Mouse (Mus musculus) neutrophil, adult 83 days (primary cell): ENCODE results near the gene Slc25a3. TPM values are rescaled to one million over a fixed set of nuclear protein-coding genes. Genes with fewer than 3 reads are reported as not detected.

Experiments
- total RNA-seq, 2 experiments: library from RNA; stranded (reverse); gene quantifications; one replicate each; pipeline ENCODE4 v1.2.4; 2023

The Slc25a3 gene
- total RNA-seq = 100 to 1,000 TPM; 264 to 265 TPM

GRCm38 (mm10) chr10:91123828-91124822 is at the start of gene Slc25a3:
Gene Slc25a3, minus strand, starts transcription at chr10:91124059.

GRCm38 (mm10) chr10:91082550-91083392 is 41.1 kb downstream of the Slc25a3 start, which contains the start of the genes Apaf1 and Ikbip:
Gene Apaf1, minus strand, starts transcription at chr10:91082770.
Gene Ikbip, plus strand, starts transcription at chr10:91082940.

Other genes with a start within 250 kb of the Slc25a3 start
- 10 to 100 TPM; 75.9 to 80.8 TPM for gene Apaf1, start 41.3 kb downstream of the Slc25a3 start, total RNA-seq
- gene Ikbip, start 41.1 kb downstream of the Slc25a3 start, total RNA-seq = 1 to 10 TPM; 4.3 to 5.2 TPM
- gene Tmpo, start 57.3 kb upstream of the Slc25a3 start, total RNA-seq = 100 to 1,000 TPM; 295 to 313 TPM